In the genomic region with DNA sequence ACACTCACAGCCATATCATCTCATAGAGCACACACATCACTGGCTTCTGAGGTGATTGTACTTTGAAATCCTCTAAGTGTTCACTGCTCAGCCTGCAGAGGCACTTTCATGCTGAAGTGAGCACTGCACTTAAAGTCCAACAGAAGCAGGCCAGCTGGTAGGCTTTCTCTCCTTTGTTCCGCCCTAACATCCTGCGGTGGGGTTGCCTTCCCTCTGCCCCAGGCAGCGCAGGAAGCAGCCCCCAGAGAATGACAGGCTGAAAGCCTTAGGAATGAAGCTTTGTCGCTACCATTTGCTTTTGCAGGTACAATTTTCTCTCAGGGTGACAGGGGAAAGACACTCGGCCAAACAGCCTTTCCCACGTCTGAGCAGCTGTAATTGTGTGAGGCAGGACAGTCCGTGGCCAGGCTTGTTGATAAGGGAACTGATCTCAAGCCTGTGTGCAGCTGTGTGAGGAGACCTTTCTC, we compare ENCODE assay signal across 11 mouse cellular contexts. TPM values are rescaled to one million over a fixed set of nuclear protein-coding genes. Genes with fewer than 3 reads are reported as not detected.
A peak's percentile ranks its signal among the peaks of the same experiment; 100 is the strongest.
DNase-seq lines count a peak whose midpoint lies in the region; ATAC-seq and TF ChIP-seq lines count a peak whose summit lies in the region.
"Had no signal": no experiment of that assay in that cellular context is flagged by ENCODE, and none has a peak within 500 bp of the region (broad histone marks: within the 10 kb centered on the region; RNA-seq: fewer than 3 reads in every experiment).

No protein-coding gene starts in this region.

- TF ChIP-seq CTCF in kidney, postnatal 0 days (IDR thresholded peaks at IDR 0.05; ENCODE audit: low read depth), result no peak

- no peak overlapping the region for H3K9ac ChIP-seq in kidney, postnatal 0 days (ENCODE audit: low read depth, low read length)
- H3K9ac ChIP-seq in forebrain, embryonic 11.5 days (ENCODE audit: low read length), result no peak overlapping the region
- no peak overlapping the region for H3K9ac ChIP-seq in hindbrain, embryonic 16.5 days (ENCODE audit: low read depth, low read length)
- H3K9ac ChIP-seq in neural tube, embryonic 15.5 days (replicated peaks), result no peak overlapping the region

- no peak overlapping the region for H3K4me2 ChIP-seq in kidney, postnatal 0 days (ENCODE audit: low read length)
- H3K4me2 ChIP-seq in forebrain, embryonic 11.5 days (ENCODE audit: low read depth, low read length, severe bottlenecking), result no peak overlapping the region
- H3K4me2 ChIP-seq in hindbrain, embryonic 16.5 days (ENCODE audit: low read length), result no peak overlapping the region
- H3K4me2 ChIP-seq in neural tube, embryonic 15.5 days, result no peak overlapping the region

- H3K4me3 ChIP-seq in kidney, postnatal 0 days (replicated peaks; ENCODE audit: low read depth, low read length), result no peak overlapping the region
- H3K4me3 ChIP-seq in forebrain, embryonic 11.5 days (ENCODE audit: low read depth, low read length), result no peak overlapping the region
- H3K4me3 ChIP-seq in hindbrain, embryonic 16.5 days (ENCODE audit: low read length), result no peak overlapping the region
- H3K4me3 ChIP-seq in neural tube, embryonic 15.5 days (replicated peaks), result no peak overlapping the region
- H3K4me3 ChIP-seq: erythroblast, embryonic 14.5 days had no signal

- H3K36me3 ChIP-seq in kidney, postnatal 0 days (ENCODE audit: insufficient read depth, low read length), result 0 out of 2 replicates have a peak, but pooled peaks cover 7% of the 10 kb centered on the region
- H3K36me3 ChIP-seq in forebrain, embryonic 11.5 days (ENCODE audit: control insufficient read depth, insufficient read depth, low read length), result no peaks in the 10 kb centered on the region; the same call in 1 of the 2 replicates
- peaks cover 2% of the 10 kb centered on the region; the same call in 1 of the 2 replicates for H3K36me3 ChIP-seq in hindbrain, embryonic 16.5 days (ENCODE audit: control insufficient read depth, insufficient read depth, low read length)
- 0 out of 2 replicates have a peak, but pooled peaks cover 2% of the 10 kb centered on the region for H3K36me3 ChIP-seq in neural tube, embryonic 15.5 days

- DNase-seq in kidney, postnatal 0 days (ENCODE audit: low spot score), result peak; percentile 56
- DNase-seq in kidney, postnatal 25 days, result no peak
- no peak for DNase-seq in forebrain, embryonic 11.5 days (ENCODE audit: low spot score)
- DNase-seq in c-Kit-positive CD71-positive TER-119-positive erythroid progenitor cells, embryonic 14.5 days (ENCODE audit: low spot score), result no peak
- DNase-seq: cerebellum, adult 18-20 months; left cerebral cortex, postnatal 4 days; thymus, postnatal 36 days had no signal

- 35% methylated on average over 7 of the region's 7 CpGs for WGBS in kidney, postnatal 0 days
- 17% methylated on average over 7 of the region's 7 CpGs for WGBS in forebrain, embryonic 11.5 days
- 19% methylated on average over 7 of the region's 7 CpGs for WGBS in hindbrain, embryonic 16.5 days
- 12% methylated on average over 7 of the region's 7 CpGs for WGBS in neural tube, embryonic 15.5 days

- H3K9me3 ChIP-seq in kidney, postnatal 0 days (replicated peaks; ENCODE audit: low read length), result no peaks in the 10 kb centered on the region
- no peaks in the 10 kb centered on the region for H3K9me3 ChIP-seq in forebrain, embryonic 11.5 days (ENCODE audit: control insufficient read depth, low read length)
- H3K9me3 ChIP-seq in hindbrain, embryonic 16.5 days (ENCODE audit: control insufficient read depth, low read length), result no peaks in the 10 kb centered on the region
- H3K9me3 ChIP-seq in neural tube, embryonic 15.5 days (replicated peaks), result no peaks in the 10 kb centered on the region

- H3K4me1 ChIP-seq in kidney, postnatal 0 days (replicated peaks; ENCODE audit: insufficient read depth, low read length), result peaks cover 12% of the 10 kb centered on the region; the same call in 1 of the 2 replicates
- H3K4me1 ChIP-seq in forebrain, embryonic 11.5 days (replicated peaks; ENCODE audit: control insufficient read depth, insufficient read depth, low read length), result peaks cover 11% of the 10 kb centered on the region
- peaks cover 14% of the 10 kb centered on the region for H3K4me1 ChIP-seq in hindbrain, embryonic 16.5 days (ENCODE audit: control insufficient read depth, insufficient read depth, low read depth, low read length)
- H3K4me1 ChIP-seq in neural tube, embryonic 15.5 days, result peaks cover 19% of the 10 kb centered on the region

- H3K27ac ChIP-seq in kidney, postnatal 0 days, result no peak overlapping the region
- H3K27ac ChIP-seq in forebrain, embryonic 11.5 days (ENCODE audit: low read depth, low read length), result peak overlapping the region; percentile 76
- peak overlapping the region; percentile 6; the same call in 1 of the 2 replicates for H3K27ac ChIP-seq in hindbrain, embryonic 16.5 days (ENCODE audit: low read depth, low read length)
- H3K27ac ChIP-seq in neural tube, embryonic 15.5 days (replicated peaks), result peak overlapping the region; percentile 25; the same call in 1 of the 2 replicates

- no peaks in the 10 kb centered on the region for H3K27me3 ChIP-seq in kidney, postnatal 0 days (ENCODE audit: insufficient read depth, low read length)
- H3K27me3 ChIP-seq in forebrain, embryonic 11.5 days (ENCODE audit: control insufficient read depth, insufficient read depth, low read length), result no peaks in the 10 kb centered on the region
- no peaks in the 10 kb centered on the region for H3K27me3 ChIP-seq in hindbrain, embryonic 16.5 days (replicated peaks; ENCODE audit: control insufficient read depth, insufficient read depth, low read length)
- H3K27me3 ChIP-seq in neural tube, embryonic 15.5 days (replicated peaks), result no peaks in the 10 kb centered on the region

- 0 out of 2 replicates have a peak, but pooled peaks have one; percentile 17 for ATAC-seq in kidney, postnatal 0 days (replicated peaks; ENCODE audit: low FRiP score, low read depth)
- peak; percentile 79 for ATAC-seq in forebrain, embryonic 11.5 days (replicated peaks; ENCODE audit: low FRiP score)
- ATAC-seq in hindbrain, embryonic 16.5 days, result peak; percentile 46; the same call in 1 of the 2 replicates
- ATAC-seq in neural tube, embryonic 15.5 days (ENCODE audit: low FRiP score), result 0 out of 2 replicates have a peak, but pooled peaks have one; percentile 32
- ATAC-seq in frontal cortex, adult (ENCODE audit: low TSS enrichment), result no peak

RNA-seq across cellular contexts. Expression of a gene that starts 38.4 kb away (rescaled TPM):
- polyA plus RNA-seq in kidney, postnatal 0 days (2015; fragmentation: Nextera tagmentation; extraction: Ambion mirVana), result 54.8 and 56.4 TPM in 2 replicates
- polyA plus RNA-seq in forebrain, embryonic 11.5 days (2014; fragmentation: Nextera tagmentation; extraction: Ambion mirVana), result 58.8 and 60.3 TPM in 2 replicates
- 31.3 and 33.2 TPM in 2 replicates for polyA plus RNA-seq in hindbrain, embryonic 16.5 days (2015; fragmentation: Nextera tagmentation; extraction: Ambion mirVana)
- 35.6 and 38.0 TPM in 2 replicates for polyA plus RNA-seq in neural tube, embryonic 15.5 days (2015; fragmentation: Nextera tagmentation; extraction: Ambion mirVana)
